Mouse (Mus musculus): ENCODE data around the gene Scrn3.

- TF ChIP-seq CTCF (IDR thresholded peaks at IDR 0.05; ENCODE audit: borderline replicate concordance, insufficient read depth, low read depth, low read length): no peak
- TF ChIP-seq POLR2A (IDR thresholded peaks at IDR 0.05; ENCODE audit: borderline replicate concordance, insufficient read depth, low read length): no peak
These were observed 42.3 kb upstream of the Scrn3 start for GRCm38 (mm10) chr2:73270071-73270592.

Measured in cerebellum, adult 2 months (tissue).